Mouse (Mus musculus): ENCODE measurements around the gene Prkar1b.

GRCm38 (mm10) chr5:139134501-139134900 lies 15.3 kb downstream of the Prkar1b start:
- TF ChIP-seq CTCF (IDR thresholded peaks at IDR 0.05; ENCODE audit: control insufficient read depth, insufficient read depth, low read length) (no peak), POLR2A (IDR thresholded peaks at IDR 0.05; ENCODE audit: borderline replicate concordance, control insufficient read depth, low read depth, low read length) (no peak)

All from bone marrow, adult 2 months (tissue).